Mouse (Mus musculus) heart, postnatal 0 days (tissue): ENCODE results near the gene Rpusd1.

ENCODE experiments used
- CTCF ChIP-seq: IDR thresholded peaks from 2 replicates; pipeline ENCODE4 v1.5.1; 2016; ENCODE audit warnings: antibody characterized with exemption, control low read depth, low read depth
- EP300 ChIP-seq: IDR thresholded peaks from 2 replicates; pipeline ENCODE4 v1.6.1; 2016; ENCODE audit warnings: antibody characterized with exemption, low read depth

GRCm38 (mm10) chr17:25775318-25776062 is 48.0 kb downstream of the Rpusd1 start:
- TF ChIP-seq CTCF (no peak), EP300 (no peak)
